Mouse (Mus musculus) central nervous system, embryonic 18 days (tissue): ENCODE results near the gene Pfkfb2. TPM values are rescaled to one million over a fixed set of nuclear protein-coding genes. Genes with fewer than 3 reads are reported as not detected.

Experiments
- polyA plus RNA-seq: library from polyadenylated mRNA; depleted of rRNA; stranded (reverse); fragments of >200 nt; gene quantifications from 2 replicates; pipeline ENCODE4 v1.2.3, GENCODE M21; 2012; rRNA removed

Gene Pfkfb2
- 41.0 and 42.1 TPM in 2 replicates for polyA plus RNA-seq

DNA sequence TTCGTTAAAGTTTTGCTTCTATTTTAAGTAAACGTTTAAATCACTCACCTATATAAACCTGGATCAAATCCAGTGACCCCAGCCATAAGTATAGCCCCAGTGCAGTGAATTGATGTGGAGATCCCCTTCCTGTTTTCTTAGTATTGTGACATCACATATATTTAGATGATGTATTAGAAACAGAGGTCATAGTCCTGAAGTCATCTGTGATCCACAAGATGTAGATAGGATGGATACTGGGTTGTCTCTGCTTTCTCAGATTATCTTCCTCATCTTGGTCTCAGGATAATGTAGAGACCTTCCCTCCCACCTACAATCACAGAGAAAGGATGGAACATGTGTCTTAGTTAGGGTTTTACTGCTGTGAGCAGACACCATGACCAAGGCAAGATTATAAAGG lies at the start of gene Pfkfb2:
Pfkfb2 (minus strand) TSS at position 101 of the 400 bp plus-strand sequence.

DNA sequence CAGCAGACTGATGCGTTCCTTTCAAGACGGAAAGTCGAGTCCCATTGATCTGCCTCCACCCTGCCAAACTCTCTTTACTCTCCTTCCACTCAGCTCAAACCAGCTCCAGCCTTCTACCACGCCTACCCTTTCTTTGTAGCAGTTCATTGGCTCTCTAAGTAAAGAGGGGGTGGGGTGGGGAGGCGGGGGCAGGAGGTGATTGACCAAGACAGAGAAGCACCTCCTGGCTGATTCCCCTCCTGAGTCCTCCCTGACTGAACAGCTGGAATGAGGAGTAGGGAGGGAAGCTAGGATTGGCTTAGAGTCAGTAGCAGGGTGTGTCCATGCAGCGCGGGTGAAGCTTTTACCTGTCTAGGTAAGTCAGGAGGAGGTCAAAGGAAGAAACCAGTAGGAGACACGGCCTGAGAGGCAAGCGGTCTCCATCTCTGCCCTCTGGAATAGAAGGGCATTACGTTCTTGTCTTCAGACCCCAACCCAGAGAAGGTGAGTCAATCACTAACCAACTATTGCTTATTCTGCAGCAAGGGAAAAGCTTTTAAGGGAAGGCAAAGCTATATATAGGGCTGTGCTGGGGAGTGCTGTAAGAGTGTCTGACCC lies 2.8 kb upstream of the Pfkfb2 start, which contains the start of gene AA986860:
AA986860 (plus strand) TSS at position 236 of the 597 bp plus-strand sequence.

GRCm38 (mm10) chr1:130717291-130717871 lies 11.7 kb downstream of the Pfkfb2 start, which contains the start of gene Yod1:
Yod1 (plus strand) TSS chr1:130717327.

DNA sequence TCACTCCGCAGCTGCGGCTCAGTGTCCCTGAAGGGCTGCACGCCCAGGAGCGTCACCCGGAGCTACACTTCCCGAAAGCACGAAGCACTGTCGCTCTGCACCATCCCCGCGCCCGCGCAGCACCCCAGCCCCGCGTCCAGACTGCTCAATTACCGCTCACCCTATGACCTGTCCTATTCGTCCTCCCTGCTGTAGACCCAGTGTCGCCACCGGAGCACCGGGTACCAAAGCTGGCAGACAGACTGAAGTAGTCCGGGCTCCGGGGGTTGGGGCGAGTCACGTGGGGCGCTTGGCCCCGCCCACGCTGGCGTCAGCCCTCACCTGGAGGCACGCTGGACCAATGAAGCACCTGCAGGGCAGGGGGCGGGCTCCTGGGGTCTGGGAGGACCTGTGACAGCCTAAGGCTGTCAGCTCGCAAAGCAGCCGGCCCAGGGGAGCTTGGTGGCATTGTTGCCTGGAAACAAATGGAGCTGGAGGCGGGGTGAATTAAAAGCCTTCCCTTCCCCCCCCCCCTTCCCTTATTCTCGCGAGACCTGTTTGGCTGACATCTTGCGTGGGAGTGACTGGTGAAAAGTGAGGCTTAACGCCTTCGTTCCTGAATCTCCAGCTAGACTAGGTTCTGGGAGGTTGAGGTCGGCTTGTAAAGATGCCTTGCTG lies 13.4 kb downstream of the Pfkfb2 start, which contains the start of gene Gm29427:
Gm29427 (minus strand) TSS at position 239 of the 657 bp plus-strand sequence.

DNA sequence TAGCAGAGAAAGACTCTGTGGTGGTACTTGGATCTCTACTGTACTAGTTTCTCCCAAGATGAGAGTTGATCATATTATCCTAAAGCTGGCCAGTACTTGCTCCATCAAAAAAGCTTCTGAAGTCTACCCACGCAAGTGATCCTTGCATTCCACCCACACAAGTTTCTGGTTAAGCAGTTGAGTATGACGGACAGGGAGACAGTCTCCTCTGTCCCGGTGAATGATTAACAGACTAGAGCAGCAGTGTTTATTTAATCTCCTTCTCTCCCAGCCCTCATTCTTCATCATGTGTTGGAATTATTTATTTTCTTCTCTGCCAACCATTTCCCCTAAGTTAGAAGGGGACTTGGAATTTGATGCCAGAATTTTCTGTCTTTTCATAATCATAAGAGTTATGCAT lies 67.6 kb downstream of the Pfkfb2 start, which contains the start of gene C4bp:
C4bp (minus strand) TSS at position 179 of the 400 bp plus-strand sequence.

Other genes with a start within 250 kb of the Pfkfb2 start
- gene Zp3r, start 99.6 kb downstream of the Pfkfb2 start, polyA plus RNA-seq: not detected in 2 replicates
- gene C4bp, start 67.6 kb downstream of the Pfkfb2 start, polyA plus RNA-seq: 0.04 TPM in 1 of 2 replicates, not detected in the other
- 0.03 TPM in 1 of 2 replicates, not detected in the other for gene Gm29427, start 13.5 kb downstream of the Pfkfb2 start, polyA plus RNA-seq
- 3.5 and 3.7 TPM in 2 replicates for gene Yod1, start 11.9 kb downstream of the Pfkfb2 start, polyA plus RNA-seq
- 0.45 and 0.87 TPM in 2 replicates for gene AA986860, start 2.7 kb upstream of the Pfkfb2 start, polyA plus RNA-seq
- 0.06 TPM in 1 of 2 replicates, not detected in the other for gene Fcamr, start 71.6 kb upstream of the Pfkfb2 start, polyA plus RNA-seq
- gene Pigr, start 97.4 kb upstream of the Pfkfb2 start, polyA plus RNA-seq: 0.01 TPM in 1 of 2 replicates, not detected in the other
- gene Fcmr, start 136.4 kb upstream of the Pfkfb2 start, polyA plus RNA-seq: 0.57 and 0.86 TPM in 2 replicates
- gene Il24, start 158.2 kb upstream of the Pfkfb2 start, polyA plus RNA-seq: not detected in 2 replicates
- not detected in 2 replicates for gene Il20, start 182.2 kb upstream of the Pfkfb2 start, polyA plus RNA-seq
- 0.05 and 0.16 TPM in 2 replicates for gene Il19, start 210.9 kb upstream of the Pfkfb2 start, polyA plus RNA-seq